23 mouse cellular contexts compared by ENCODE assay signal in the genomic region with DNA sequence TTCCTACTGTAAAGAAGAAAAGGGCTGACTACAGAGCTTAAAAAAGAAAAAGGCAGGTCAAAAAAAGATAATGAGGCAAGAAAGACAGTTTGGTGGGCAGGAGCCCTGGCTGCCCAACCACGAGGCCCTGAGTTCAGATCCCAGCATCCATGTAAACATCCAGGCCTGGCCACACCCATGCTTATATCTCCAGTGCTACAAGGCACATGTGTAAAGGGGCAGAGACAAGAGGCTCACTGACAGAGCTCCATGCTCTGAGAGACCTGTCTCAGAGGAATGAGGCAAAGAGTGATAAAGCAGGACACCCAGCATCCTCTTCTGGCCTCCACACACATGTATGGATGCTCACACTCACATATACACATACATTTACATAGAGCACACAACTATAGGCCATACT. TPM values are rescaled to one million over a fixed set of nuclear protein-coding genes. Genes with fewer than 3 reads are reported as not detected.
DNase-seq lines count a peak whose midpoint lies in the region; ATAC-seq and TF ChIP-seq lines count a peak whose summit lies in the region.
"Had no signal": no experiment of that assay in that cellular context is flagged by ENCODE, and none has a peak within 500 bp of the region (broad histone marks: within the 10 kb centered on the region; RNA-seq: fewer than 3 reads in every experiment).

No protein-coding gene starts in this region.

- no peak for DNase-seq in liver
- no peak for DNase-seq in liver, embryonic 14.5 days (ENCODE audit: low read depth in 3 of 3, low spot score in 3 of 3)
- DNase-seq in liver, postnatal 0 days = no peak
- no peak for DNase-seq in kidney, postnatal 14 days
- no peak for DNase-seq in urinary bladder, postnatal 14 days (ENCODE audit: low spot score)
- DNase-seq: adrenal gland, adult 2 months; adrenal gland, postnatal 10 days; adrenal gland, postnatal 25 days; cerebellum, adult 11 months; cerebellum, adult 18-20 months; cerebellum, adult 8-10 months; cerebellum, adult 9-11 months; cerebellum, postnatal 14 days; cerebellum, postnatal 36 days; embryo, embryonic 11 days had no signal

- peak; percentile 76 for ATAC-seq in liver, embryonic 12.5 days
- peak; percentile 58; the same call in 1 of the 2 replicates for ATAC-seq in liver, embryonic 14.5 days (ENCODE audit: insufficient read depth)
- peak; percentile 77 for ATAC-seq in liver, embryonic 15.5 days (ENCODE audit: insufficient read depth)
- peak; percentile 80 for ATAC-seq in liver, postnatal 0 days
- ATAC-seq: forebrain, embryonic 14.5 days had no signal

- H3K9me3 ChIP-seq in liver, embryonic 12.5 days (replicated peaks) = no peaks in the 10 kb centered on the region
- no peaks in the 10 kb centered on the region for H3K9me3 ChIP-seq in liver, embryonic 14.5 days (ENCODE audit: control insufficient read depth, low read length)
- H3K9me3 ChIP-seq in liver, embryonic 15.5 days (replicated peaks) = no peaks in the 10 kb centered on the region
- H3K9me3 ChIP-seq in liver, postnatal 0 days (ENCODE audit: low read length) = no peaks in the 10 kb centered on the region
- H3K9me3 ChIP-seq: embryonic facial prominence, embryonic 13.5 days; embryonic facial prominence, embryonic 15.5 days; forebrain, embryonic 12.5 days had no signal

- TF ChIP-seq EP300 in liver, embryonic 14.5 days (IDR thresholded peaks at IDR 0.05; ENCODE audit: low read depth) = no peak
- no peak for TF ChIP-seq EP300 in liver, postnatal 0 days (IDR thresholded peaks at IDR 0.05; ENCODE audit: low read depth)

- TF ChIP-seq CTCF in liver, embryonic 14.5 days (IDR thresholded peaks at IDR 0.05; ENCODE audit: low read depth) = no peak
- TF ChIP-seq CTCF in liver, postnatal 0 days (IDR thresholded peaks at IDR 0.05; ENCODE audit: low read depth) = no peak

- 38% methylated on average over 1 of the region's 1 CpGs for WGBS in liver, embryonic 12.5 days (ENCODE audit: insufficient replicate concordance)
- 20% methylated on average over 1 of the region's 1 CpGs for WGBS in liver, embryonic 14.5 days (ENCODE audit: insufficient replicate concordance)
- WGBS in liver, embryonic 15.5 days (ENCODE audit: insufficient replicate concordance) = 57% methylated on average over 1 of the region's 1 CpGs
- 77% methylated on average over 1 of the region's 1 CpGs for WGBS in liver, postnatal 0 days (ENCODE audit: insufficient replicate concordance)

- H3K27ac ChIP-seq in liver, embryonic 12.5 days = no peak overlapping the region
- H3K27ac ChIP-seq in liver, embryonic 14.5 days = no peak overlapping the region
- no peak overlapping the region for H3K27ac ChIP-seq in liver, embryonic 15.5 days (replicated peaks)
- H3K27ac ChIP-seq in liver, postnatal 0 days (ENCODE audit: low read depth) = no peak overlapping the region
- H3K27ac ChIP-seq: embryonic facial prominence, embryonic 13.5 days; embryonic facial prominence, embryonic 15.5 days; forebrain, embryonic 10.5 days; forebrain, embryonic 12.5 days had no signal

- H3K9ac ChIP-seq in liver, embryonic 12.5 days = no peak overlapping the region
- H3K9ac ChIP-seq in liver, embryonic 14.5 days (replicated peaks) = no peak overlapping the region
- H3K9ac ChIP-seq in liver, embryonic 15.5 days = no peak overlapping the region
- no peak overlapping the region for H3K9ac ChIP-seq in liver, postnatal 0 days (replicated peaks)
- H3K9ac ChIP-seq: embryonic facial prominence, embryonic 13.5 days; embryonic facial prominence, embryonic 15.5 days; forebrain, embryonic 12.5 days had no signal

- H3K4me2 ChIP-seq in liver, embryonic 12.5 days = no peak overlapping the region
- H3K4me2 ChIP-seq in liver, embryonic 14.5 days (ENCODE audit: low read depth) = no peak overlapping the region
- no peak overlapping the region for H3K4me2 ChIP-seq in liver, embryonic 15.5 days
- no peak overlapping the region for H3K4me2 ChIP-seq in liver, postnatal 0 days (ENCODE audit: low read depth, low read length)
- H3K4me2 ChIP-seq: embryonic facial prominence, embryonic 13.5 days; embryonic facial prominence, embryonic 15.5 days; forebrain, embryonic 12.5 days had no signal

- H3K27me3 ChIP-seq in liver, embryonic 12.5 days (replicated peaks) = no peaks in the 10 kb centered on the region
- no peaks in the 10 kb centered on the region for H3K27me3 ChIP-seq in liver, embryonic 14.5 days (ENCODE audit: control insufficient read depth, insufficient read depth, low read length)
- H3K27me3 ChIP-seq in liver, embryonic 15.5 days = no peaks in the 10 kb centered on the region; the same call in 1 of the 2 replicates
- H3K27me3 ChIP-seq in liver, postnatal 0 days (ENCODE audit: insufficient read depth, low read length) = no peaks in the 10 kb centered on the region
- H3K27me3 ChIP-seq: embryonic facial prominence, embryonic 13.5 days; embryonic facial prominence, embryonic 15.5 days; forebrain, embryonic 12.5 days had no signal

- H3K4me3 ChIP-seq in liver, embryonic 12.5 days = no peak overlapping the region
- no peak overlapping the region for H3K4me3 ChIP-seq in liver, embryonic 14.5 days (ENCODE audit: insufficient read depth in 1 of 2, low read depth in 2 of 2, low read length in 2 of 2)
- H3K4me3 ChIP-seq in liver, embryonic 15.5 days (replicated peaks) = no peak overlapping the region
- H3K4me3 ChIP-seq in liver, postnatal 0 days (ENCODE audit: low read depth, low read length) = no peak overlapping the region
- H3K4me3 ChIP-seq: embryonic facial prominence, embryonic 13.5 days; embryonic facial prominence, embryonic 15.5 days; erythroblast, embryonic 14.5 days; forebrain, embryonic 10.5 days; forebrain, embryonic 12.5 days had no signal

- no peaks in the 10 kb centered on the region for H3K36me3 ChIP-seq in liver, embryonic 12.5 days
- no peaks in the 10 kb centered on the region for H3K36me3 ChIP-seq in liver, embryonic 14.5 days (replicated peaks; ENCODE audit: control insufficient read depth, insufficient read depth, low read depth)
- H3K36me3 ChIP-seq in liver, embryonic 15.5 days (replicated peaks) = no peaks in the 10 kb centered on the region
- no peaks in the 10 kb centered on the region for H3K36me3 ChIP-seq in liver, postnatal 0 days (replicated peaks; ENCODE audit: insufficient read depth, low read length)
- H3K36me3 ChIP-seq: embryonic facial prominence, embryonic 13.5 days; embryonic facial prominence, embryonic 15.5 days; forebrain, embryonic 10.5 days; forebrain, embryonic 12.5 days had no signal

- peaks cover 21% of the 10 kb centered on the region for H3K4me1 ChIP-seq in liver, embryonic 12.5 days
- H3K4me1 ChIP-seq in liver, embryonic 14.5 days (replicated peaks; ENCODE audit: control insufficient read depth in 2 of 2, insufficient read depth in 2 of 2, low read length in 1 of 2) = peaks cover 2 to 12% of the 10 kb centered on the region in 2 experiments; a peak in 2 of 4 replicates
- H3K4me1 ChIP-seq in liver, embryonic 15.5 days (replicated peaks) = peaks cover 20% of the 10 kb centered on the region
- peaks cover 13% of the 10 kb centered on the region for H3K4me1 ChIP-seq in liver, postnatal 0 days (ENCODE audit: insufficient read depth)
- H3K4me1 ChIP-seq: embryonic facial prominence, embryonic 13.5 days; embryonic facial prominence, embryonic 15.5 days; forebrain, embryonic 10.5 days; forebrain, embryonic 12.5 days had no signal

RNA-seq across cellular contexts. Expression of a gene that starts 48.9 kb away (rescaled TPM):
- 3.5 and 3.8 TPM in 2 replicates for polyA plus RNA-seq in liver, embryonic 12.5 days (2016; fragmentation: Nextera tagmentation; extraction: Ambion mirVana)
- 0.96 and 1.1 TPM in 2 replicates for polyA plus RNA-seq in liver, embryonic 14.5 days (2012; rRNA removed)
- polyA plus RNA-seq in liver, embryonic 14.5 days (2014; fragmentation: Nextera tagmentation; extraction: Ambion mirVana) = 0.99 and 1.5 TPM in 2 replicates
- polyA plus RNA-seq in liver, embryonic 15.5 days (2015; fragmentation: Nextera tagmentation; extraction: Ambion mirVana) = 2.3 and 3.5 TPM in 2 replicates
- 8.6 and 12.1 TPM in 2 replicates for polyA plus RNA-seq in liver, postnatal 0 days (2015; fragmentation: Nextera tagmentation; extraction: Ambion mirVana)
- polyA plus RNA-seq: erythroblast, embryonic 14.5 days had no signal
